Mouse (Mus musculus): ENCODE data around the gene Lims1. TPM values are rescaled to one million over a fixed set of nuclear protein-coding genes. Genes with fewer than 3 reads are reported as not detected.

The Lims1 gene
- total RNA-seq (2012; rRNA removed) (37.0 and 40.7 TPM in 2 replicates), total RNA-seq (2014; rRNA removed) (74.7 and 85.6 TPM in 2 replicates), polyA plus RNA-seq (2012; ENCODE audit: insufficient read length, low read depth) (34.7 and 40.4 TPM in 2 replicates)

DNA sequence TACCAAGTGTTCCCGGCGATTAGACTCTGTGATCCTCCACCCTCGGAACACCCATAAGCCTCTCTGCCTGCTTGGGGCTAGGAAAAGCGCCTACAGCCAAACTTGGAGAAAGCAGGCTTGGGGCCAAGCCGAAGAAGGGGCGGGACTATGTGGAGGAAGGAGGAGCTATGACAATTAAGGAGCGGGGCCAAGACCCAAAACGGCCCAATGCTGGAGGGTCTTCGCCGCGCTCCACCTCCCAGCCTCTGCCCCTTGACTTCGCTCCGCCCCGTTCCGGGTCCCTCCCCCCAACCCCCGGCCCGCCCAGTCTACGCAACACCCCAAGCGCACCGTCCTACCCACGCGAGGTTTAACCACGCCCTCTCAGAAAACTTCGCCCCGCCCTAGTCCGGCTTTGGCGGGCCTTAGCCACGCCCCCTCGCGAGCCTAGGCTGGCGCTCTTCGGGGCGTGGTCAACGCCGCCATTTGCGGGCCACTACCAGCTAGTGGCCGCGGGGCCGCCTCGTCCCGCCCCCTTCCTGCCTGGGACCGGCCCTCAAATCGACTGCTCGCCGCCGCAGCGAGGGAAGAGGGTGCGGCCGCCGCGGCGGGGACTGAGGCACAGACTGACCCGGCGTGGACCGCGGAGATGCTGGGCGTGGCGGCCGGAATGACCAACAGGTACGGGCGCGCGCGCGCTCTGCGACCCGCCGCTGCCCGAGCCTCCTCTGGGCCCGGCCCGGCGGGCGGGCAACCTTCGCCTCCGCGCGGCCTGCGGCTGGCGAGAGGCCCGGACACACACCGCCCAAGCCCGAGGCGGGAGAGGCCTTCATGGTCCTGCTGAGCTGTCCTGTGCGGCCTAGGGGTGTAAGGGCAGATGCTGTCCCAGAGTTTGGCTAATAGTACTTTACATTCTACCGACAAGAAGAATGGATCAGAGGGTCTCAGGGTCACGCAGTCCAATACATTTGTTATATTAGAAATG is at the start of gene Lims1:
Gene Lims1 (plus strand): TSS at position 439 of the 964 bp plus-strand sequence.
- TF ChIP-seq SIN3A (IDR thresholded peaks at IDR 0.05; ENCODE audit: low read length) (peak; percentile 49; the same call in 1 of the 2 replicates), ZMIZ1 (IDR thresholded peaks at IDR 0.05; ENCODE audit: low read depth, low read length) (no peak; the same call in none of the 2 replicates), PAX5 (IDR thresholded peaks at IDR 0.05; ENCODE audit: low read length) (no peak), CHD2 (IDR thresholded peaks at IDR 0.05; ENCODE audit: low read length) (no peak; the same call in 1 of the 2 replicates), UBTF (IDR thresholded peaks at IDR 0.05; ENCODE audit: low read depth, low read length) (peak; percentile 94), ZNF384 (IDR thresholded peaks at IDR 0.05; ENCODE audit: low read depth, low read length) (no peak), GABPA (IDR thresholded peaks at IDR 0.05; ENCODE audit: insufficient replicate concordance, low read depth, low read length) (no peak), RCOR1 (conservative IDR thresholded peaks at IDR 0.05; ENCODE audit: low read depth, low read length) (no peak; the same call in 1 of the 2 replicates), JUN (IDR thresholded peaks at IDR 0.05; ENCODE audit: insufficient read depth, low read depth, low read length) (no peak), MAX (IDR thresholded peaks at IDR 0.05; ENCODE audit: low read length) (no peak; the same call in 1 of the 2 replicates), POLR2A (IDR thresholded peaks at IDR 0.05; ENCODE audit: low read depth, low read length) (peak; percentile 73), USF2 (conservative IDR thresholded peaks at IDR 0.05; ENCODE audit: low read depth, low read length) (no peak), EP300 (IDR thresholded peaks at IDR 0.05; ENCODE audit: low read length) (no peak), SMC3 (IDR thresholded peaks at IDR 0.05; ENCODE audit: low read depth, low read length) (no peak), NELFE (IDR thresholded peaks at IDR 0.05; ENCODE audit: low read depth, low read length) (peak; percentile 53), POLR2AphosphoS2 (IDR thresholded peaks at IDR 0.05; ENCODE audit: low read depth, low read length) (0 out of 2 replicates have a peak, but pooled peaks have one; percentile 29), CHD1 (IDR thresholded peaks at IDR 0.05; ENCODE audit: low read depth, low read length) (no peak), BHLHE40 (IDR thresholded peaks at IDR 0.05; ENCODE audit: low read depth, low read length) (no peak), ETS1 (conservative IDR thresholded peaks at IDR 0.05; ENCODE audit: low read depth, low read length) (no peak), NRF1 (IDR thresholded peaks at IDR 0.05; ENCODE audit: low read depth, low read length) (no peak), JUND (conservative IDR thresholded peaks at IDR 0.05; ENCODE audit: low read depth, low read length) (no peak), TBP (conservative IDR thresholded peaks at IDR 0.05; ENCODE audit: low read depth, low read length) (no peak), RAD21 (IDR thresholded peaks at IDR 0.05; ENCODE audit: low read depth, low read length) (no peak), HCFC1 (IDR thresholded peaks at IDR 0.05; ENCODE audit: low read depth, low read length) (no peak), TCF12 (IDR thresholded peaks at IDR 0.05; ENCODE audit: low read depth, low read length) (peak; percentile 59), ELF1 (IDR thresholded peaks at IDR 0.05; ENCODE audit: low read depth, low read length) (peak; percentile 55; the same call in 1 of the 2 replicates), ZKSCAN1 (IDR thresholded peaks at IDR 0.05; ENCODE audit: borderline replicate concordance, low read depth, low read length) (no peak), ZC3H11A (IDR thresholded peaks at IDR 0.05; ENCODE audit: low read depth, low read length) (no peak), E2F4 (IDR thresholded peaks at IDR 0.05; ENCODE audit: insufficient replicate concordance, low read depth, low read length) (no peak), MXI1 (IDR thresholded peaks at IDR 0.05; ENCODE audit: low read depth, low read length) (no peak; the same call in none of the 2 replicates), MAFK (IDR thresholded peaks at IDR 0.05; ENCODE audit: insufficient replicate concordance, low read length) (no peak), MYC (IDR thresholded peaks at IDR 0.05; ENCODE audit: low read depth, low read length) (no peak)
- Histone ChIP-seq H3K4me3 (replicated peaks in 1 of 3; ENCODE audit: low read depth in 2 of 3, low read length in 2 of 3, poor library complexity in 1 of 3) (peak within 1 kb of the TSS; percentile 68 to 89 (median 81)), H3K27me3 (replicated peaks) (no peaks in the 10 kb centered on the region), H3K9ac (ENCODE audit: insufficient read depth, low read depth) (peak within 1 kb of the TSS; percentile 96), H3K9me3 (replicated peaks; ENCODE audit: low read length) (no peaks in the 10 kb centered on the region), H3K79me2 (replicated peaks; ENCODE audit: control insufficient read depth, extremely low read depth, insufficient read depth, poor library complexity, severe bottlenecking) (peaks cover 24% of the 10 kb centered on the region), H3K36me3 (replicated peaks in 1 of 2; ENCODE audit: control insufficient read depth in 1 of 2, insufficient read depth in 1 of 2, low read length in 1 of 2) (no peaks in the 10 kb centered on the region), H3K4me2 (ENCODE audit: insufficient read depth, low read depth, poor library complexity, severe bottlenecking) (peak within 1 kb of the TSS; percentile 33), H3K4me1 (ENCODE audit: control insufficient read depth in 1 of 2, insufficient read depth in 2 of 2) (peaks cover 4 to 29% of the 10 kb centered on the region in 2 experiments; a peak in 3 of 4 replicates), H3K27ac (ENCODE audit: insufficient read depth, low read depth) (peak within 1 kb of the TSS; percentile 39; the same call in 1 of the 2 replicates)
- in situ Hi-C loops (cut with MboI; ENCODE audit: low pct_ligation_motif_present, low pct_unique_long_range_greater_than_20kb, low sequenced_read_pairs): no loop called here
- dilution Hi-C loops (cut with MboI; ENCODE audit: extremely low pct_ligation_motif_present, extremely low pct_unique_long_range_greater_than_20kb, low sequenced_read_pairs): no loop called here
- peak; percentile 97 for DNase-seq (ENCODE audit: extremely low read depth)
